Mouse (Mus musculus) forebrain, embryonic 10.5 days (tissue): ENCODE measurements around the gene Rab3gap2. TPM values are rescaled to one million over a fixed set of nuclear protein-coding genes. Genes with fewer than 3 reads are reported as not detected.

Experiments used
- DNase-seq: peaks from one replicate; pipeline ENCODE4 v3.0.0-alpha.2; 2017; ENCODE audit warnings: low spot score; ENCODE audit errors: extremely low spot score
- H3K27ac ChIP-seq: fragments of 300-500 bp; sonication (generic); 2 replicates; pipeline ENCODE4 v1.5.1; 2016; ENCODE audit warnings: mild to moderate bottlenecking
- H3K27me3 ChIP-seq: fragments of 300-500 bp; sonication (generic); 2 replicates; pipeline ENCODE4 v1.6.1; 2016; ENCODE audit warnings: mild to moderate bottlenecking; ENCODE audit not compliant: poor library complexity, severe bottlenecking
- H3K36me3 ChIP-seq: fragments of 300-500 bp; sonication (generic); replicated peaks from 2 replicates; pipeline ENCODE4 v1.6.1; 2016; ENCODE audit warnings: mild to moderate bottlenecking, moderate library complexity
- H3K4me1 ChIP-seq: fragments of 300-500 bp; sonication (generic); 2 replicates; pipeline ENCODE4 v1.6.1; 2016
- H3K4me3 ChIP-seq: fragments of 300-500 bp; sonication (generic); 2 replicates; pipeline ENCODE4 v1.5.1; 2016; ENCODE audit warnings: mild to moderate bottlenecking, moderate library complexity
- H3K9me3 ChIP-seq: fragments of 300-500 bp; sonication (generic); 2 replicates; pipeline ENCODE4 v1.6.1; 2016; ENCODE audit warnings: mild to moderate bottlenecking, moderate library complexity
- WGBS: fragments of 180-500 bp; shearing (Covaris S2); methylation state at CpG from one replicate; pipeline ENCODE4 v1.1.7; 2016; 5-methylcytosine and 5-hydroxymethylcytosine counted together
- polyA plus RNA-seq: library from polyadenylated mRNA; unstranded; fragments of >200 nt; fragmentation: Nextera tagmentation; extraction: Ambion mirVana; gene quantifications from 2 replicates; pipeline ENCODE4 v1.2.1, GENCODE M21; 2016

The Rab3gap2 gene
- polyA plus RNA-seq, 1 experiment from 2014 or later, result 19.0 TPM

- Histone ChIP-seq H3K4me3 (no peak overlapping the region), H3K27me3 (no peaks in the 10 kb centered on the region), H3K36me3 (peaks cover 78% of the 10 kb centered on the region), H3K4me1 (no peaks in the 10 kb centered on the region), H3K27ac (no peak overlapping the region), H3K9me3 (no peaks in the 10 kb centered on the region)
- WGBS, result 93% methylated on average over 9 of the region's 9 CpGs
- no peak for DNase-seq
Measured at GRCm38 (mm10) chr1:185271373-185271772, 67.5 kb downstream of the Rab3gap2 start.

- Histone ChIP-seq H3K27me3 (no peaks in the 10 kb centered on the region), H3K36me3 (peaks cover 88% of the 10 kb centered on the region), H3K27ac (no peak overlapping the region), H3K4me3 (no peak overlapping the region), H3K9me3 (no peaks in the 10 kb centered on the region), H3K4me1 (no peaks in the 10 kb centered on the region)
- DNase-seq, result no peak
- 92% methylated on average over 5 of the region's 5 CpGs for WGBS
Measured at GRCm38 (mm10) chr1:185274819-185275545, 71.1 kb downstream of the Rab3gap2 start.

DNA sequence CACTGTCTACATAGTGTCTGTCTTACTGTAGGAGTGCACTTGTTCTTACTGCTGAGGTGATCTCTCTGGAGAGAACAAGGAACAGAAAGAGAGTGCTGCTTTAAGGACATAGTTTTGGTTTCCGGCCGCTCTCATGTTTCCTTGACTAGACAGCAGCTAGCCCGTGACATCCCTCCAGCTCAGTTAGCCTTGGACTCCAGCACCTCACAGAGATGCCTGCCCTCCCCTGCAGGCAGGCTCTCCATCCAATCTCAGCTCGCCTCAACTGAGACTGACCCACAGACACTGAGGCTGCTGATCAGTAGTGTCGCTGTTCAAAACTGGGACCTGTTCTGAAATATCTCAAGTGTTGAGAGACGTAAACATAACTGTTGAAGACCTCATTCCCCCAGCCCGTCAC lies 72.1 kb downstream of the Rab3gap2 start:
- Histone ChIP-seq H3K36me3 (peaks cover 88% of the 10 kb centered on the region), H3K4me3 (no peak overlapping the region), H3K4me1 (no peaks in the 10 kb centered on the region), H3K9me3 (no peaks in the 10 kb centered on the region), H3K27me3 (no peaks in the 10 kb centered on the region), H3K27ac (no peak overlapping the region)
- WGBS, result 91% methylated on average over 7 of the region's 7 CpGs
- DNase-seq, result no peak

DNA sequence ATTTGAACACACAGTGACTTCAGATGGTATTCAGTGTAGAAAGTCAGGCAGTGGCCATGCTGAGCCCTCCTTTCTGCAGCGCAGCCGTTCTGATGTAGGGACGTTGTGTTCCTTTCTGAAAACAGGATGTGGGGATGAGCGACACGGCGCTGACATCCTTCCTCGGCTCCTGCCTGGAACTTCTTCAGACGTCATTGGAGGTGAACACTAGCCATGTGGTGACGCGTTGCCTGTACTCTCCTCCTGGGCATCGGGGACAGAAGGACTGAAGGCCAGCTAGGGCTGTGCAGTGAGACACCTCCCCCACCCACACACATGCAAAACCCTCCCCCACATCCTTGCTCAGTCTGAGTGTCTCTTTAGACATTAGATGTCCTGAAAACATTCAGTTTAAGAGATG lies 73.1 kb downstream of the Rab3gap2 start:
- H3K27ac ChIP-seq, result no peak overlapping the region
- H3K4me1 ChIP-seq, result no peaks in the 10 kb centered on the region
- H3K4me3 ChIP-seq, result no peak overlapping the region
- no peak for DNase-seq
- H3K9me3 ChIP-seq, result no peaks in the 10 kb centered on the region
- peaks cover 84% of the 10 kb centered on the region for H3K36me3 ChIP-seq
- 89% methylated on average over 11 of the region's 11 CpGs for WGBS
- no peaks in the 10 kb centered on the region for H3K27me3 ChIP-seq

DNA sequence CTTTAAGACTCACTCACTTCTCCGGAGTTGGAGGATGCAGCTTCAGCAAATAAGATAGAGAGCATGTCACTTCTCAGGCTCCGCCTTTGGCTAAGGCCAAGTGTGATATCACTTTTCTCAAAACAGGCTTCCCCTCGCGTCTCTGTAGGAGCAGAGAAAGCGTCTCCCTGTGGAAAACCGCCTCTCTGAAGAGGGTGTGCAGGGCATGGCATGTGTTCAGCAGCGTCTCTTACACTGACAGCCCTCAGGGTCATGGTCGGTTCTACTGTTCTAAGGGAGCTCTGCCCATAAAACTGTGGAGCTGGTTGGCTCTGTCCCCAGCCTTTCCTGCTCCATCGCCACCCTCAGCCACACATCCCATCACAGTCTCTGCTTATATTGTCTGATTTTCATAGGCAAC lies 75.4 kb downstream of the Rab3gap2 start:
- DNase-seq, result no peak
- H3K9me3 ChIP-seq, result no peaks in the 10 kb centered on the region
- peaks cover 86% of the 10 kb centered on the region for H3K36me3 ChIP-seq
- H3K4me1 ChIP-seq, result no peaks in the 10 kb centered on the region
- H3K4me3 ChIP-seq, result no peak overlapping the region
- no peak overlapping the region for H3K27ac ChIP-seq
- WGBS, result 91% methylated on average over 9 of the region's 9 CpGs
- no peaks in the 10 kb centered on the region for H3K27me3 ChIP-seq

GRCm38 (mm10) chr1:185280616-185281015 lies 76.7 kb downstream of the Rab3gap2 start:
- WGBS, result 100% methylated on average over 4 of the region's 4 CpGs
- DNase-seq, result no peak

GRCm38 (mm10) chr1:185282846-185283245 lies 78.9 kb downstream of the Rab3gap2 start:
- no peak overlapping the region for H3K4me3 ChIP-seq
- H3K36me3 ChIP-seq, result peaks cover 93% of the 10 kb centered on the region
- 95% methylated on average over 11 of the region's 11 CpGs for WGBS
- no peaks in the 10 kb centered on the region for H3K4me1 ChIP-seq
- no peak for DNase-seq
- no peak overlapping the region for H3K27ac ChIP-seq
- H3K9me3 ChIP-seq, result no peaks in the 10 kb centered on the region
- H3K27me3 ChIP-seq, result no peaks in the 10 kb centered on the region

More at GRCm38 (mm10) chr1:185280616-185281015, 76.7 kb downstream of the Rab3gap2 start:
- no peaks in the 10 kb centered on the region for H3K4me1 ChIP-seq
- no peaks in the 10 kb centered on the region for H3K9me3 ChIP-seq
- no peak overlapping the region for H3K27ac ChIP-seq
- H3K27me3 ChIP-seq, result no peaks in the 10 kb centered on the region
- H3K36me3 ChIP-seq, result peaks cover 91% of the 10 kb centered on the region
- no peak overlapping the region for H3K4me3 ChIP-seq

GRCm38 (mm10) chr1:185283247-185283646 lies 79.3 kb downstream of the Rab3gap2 start:
- Histone ChIP-seq H3K9me3 (no peaks in the 10 kb centered on the region), H3K4me3 (no peak overlapping the region), H3K27me3 (no peaks in the 10 kb centered on the region), H3K27ac (no peak overlapping the region), H3K4me1 (no peaks in the 10 kb centered on the region), H3K36me3 (peaks cover 93% of the 10 kb centered on the region)
- 95% methylated on average over 15 of the region's 15 CpGs for WGBS
- no peak for DNase-seq

DNA sequence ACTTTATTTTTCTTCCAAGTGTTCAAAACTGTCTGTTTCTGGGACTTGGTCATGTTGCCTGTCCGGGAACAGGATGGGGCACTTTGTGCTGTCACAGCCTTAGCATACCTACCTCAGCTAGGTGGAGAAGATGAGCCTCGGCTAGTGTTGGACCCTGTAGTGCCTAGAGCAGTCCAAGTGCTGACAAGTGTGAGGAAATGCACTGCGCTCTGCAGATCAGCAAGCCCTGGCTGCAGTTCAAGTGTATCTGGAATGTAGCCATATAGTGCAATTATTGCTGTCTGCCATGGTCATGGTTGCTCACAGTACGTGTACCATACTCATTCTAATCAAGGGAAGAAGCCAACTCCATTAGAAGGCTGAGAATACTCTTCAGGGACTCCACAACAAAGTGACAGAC lies 80.8 kb downstream of the Rab3gap2 start:
- peaks cover 85% of the 10 kb centered on the region for H3K36me3 ChIP-seq
- no peaks in the 10 kb centered on the region for H3K27me3 ChIP-seq
- no peak overlapping the region for H3K27ac ChIP-seq
- no peaks in the 10 kb centered on the region for H3K9me3 ChIP-seq
- no peak overlapping the region for H3K4me3 ChIP-seq
- no peaks in the 10 kb centered on the region for H3K4me1 ChIP-seq
- no peak for DNase-seq
- WGBS, result 93% methylated on average over 4 of the region's 4 CpGs

GRCm38 (mm10) chr1:185285171-185285570 lies 81.3 kb downstream of the Rab3gap2 start:
- Histone ChIP-seq H3K4me1 (no peaks in the 10 kb centered on the region), H3K36me3 (peaks cover 86% of the 10 kb centered on the region), H3K4me3 (no peak overlapping the region), H3K27me3 (no peaks in the 10 kb centered on the region), H3K27ac (no peak overlapping the region), H3K9me3 (no peaks in the 10 kb centered on the region)
- DNase-seq, result no peak
- 94% methylated on average over 4 of the region's 4 CpGs for WGBS

- no peaks in the 10 kb centered on the region for H3K27me3 ChIP-seq
Measured at GRCm38 (mm10) chr1:185287066-185287465, 83.1 kb downstream of the Rab3gap2 start.

DNA sequence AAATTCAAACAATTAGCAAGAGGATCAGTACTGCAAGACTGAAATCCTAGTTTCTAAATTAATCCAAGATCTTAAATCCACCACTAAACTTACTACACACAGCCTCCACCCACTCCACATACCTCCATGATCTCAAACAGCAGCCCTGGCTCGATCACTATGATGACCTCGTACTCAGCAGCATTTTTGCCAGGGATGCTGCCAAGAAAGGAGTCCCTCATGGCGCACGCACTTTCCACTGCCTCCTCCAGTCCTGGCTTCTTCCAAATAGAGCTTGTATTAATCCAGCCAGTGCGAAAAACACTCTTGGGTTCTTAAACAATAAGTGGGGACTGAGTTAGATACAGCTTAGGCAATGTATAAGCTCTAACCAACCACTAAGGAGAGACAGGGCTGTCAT lies 85.3 kb downstream of the Rab3gap2 start:
- Histone ChIP-seq H3K27ac (no peak overlapping the region), H3K9me3 (no peaks in the 10 kb centered on the region), H3K4me1 (no peaks in the 10 kb centered on the region), H3K4me3 (no peak overlapping the region), H3K36me3 (peaks cover 90% of the 10 kb centered on the region), H3K27me3 (no peaks in the 10 kb centered on the region)
- 90% methylated on average over 5 of the region's 5 CpGs for WGBS
- DNase-seq, result no peak

More at GRCm38 (mm10) chr1:185287066-185287465, 83.1 kb downstream of the Rab3gap2 start:
- no peak for DNase-seq
- Histone ChIP-seq H3K27ac (no peak overlapping the region), H3K4me1 (no peaks in the 10 kb centered on the region), H3K9me3 (no peaks in the 10 kb centered on the region), H3K36me3 (peaks cover 90% of the 10 kb centered on the region), H3K4me3 (no peak overlapping the region)
- WGBS, result 96% methylated on average over 20 of the region's 20 CpGs

GRCm38 (mm10) chr1:185291336-185291735 lies 87.4 kb downstream of the Rab3gap2 start:
- H3K36me3 ChIP-seq, result peaks cover 90% of the 10 kb centered on the region

More at GRCm38 (mm10) chr1:185291336-185291735, 87.4 kb downstream of the Rab3gap2 start:
- no peak for DNase-seq
- H3K27me3 ChIP-seq, result no peaks in the 10 kb centered on the region
- WGBS, result 88% methylated on average over 4 of the region's 4 CpGs
- H3K4me3 ChIP-seq, result no peak overlapping the region
- H3K4me1 ChIP-seq, result no peaks in the 10 kb centered on the region
- H3K9me3 ChIP-seq, result no peaks in the 10 kb centered on the region
- H3K27ac ChIP-seq, result no peak overlapping the region
